Comparison of ENCODE assay signal across 11 mouse cellular contexts in the genomic region with DNA sequence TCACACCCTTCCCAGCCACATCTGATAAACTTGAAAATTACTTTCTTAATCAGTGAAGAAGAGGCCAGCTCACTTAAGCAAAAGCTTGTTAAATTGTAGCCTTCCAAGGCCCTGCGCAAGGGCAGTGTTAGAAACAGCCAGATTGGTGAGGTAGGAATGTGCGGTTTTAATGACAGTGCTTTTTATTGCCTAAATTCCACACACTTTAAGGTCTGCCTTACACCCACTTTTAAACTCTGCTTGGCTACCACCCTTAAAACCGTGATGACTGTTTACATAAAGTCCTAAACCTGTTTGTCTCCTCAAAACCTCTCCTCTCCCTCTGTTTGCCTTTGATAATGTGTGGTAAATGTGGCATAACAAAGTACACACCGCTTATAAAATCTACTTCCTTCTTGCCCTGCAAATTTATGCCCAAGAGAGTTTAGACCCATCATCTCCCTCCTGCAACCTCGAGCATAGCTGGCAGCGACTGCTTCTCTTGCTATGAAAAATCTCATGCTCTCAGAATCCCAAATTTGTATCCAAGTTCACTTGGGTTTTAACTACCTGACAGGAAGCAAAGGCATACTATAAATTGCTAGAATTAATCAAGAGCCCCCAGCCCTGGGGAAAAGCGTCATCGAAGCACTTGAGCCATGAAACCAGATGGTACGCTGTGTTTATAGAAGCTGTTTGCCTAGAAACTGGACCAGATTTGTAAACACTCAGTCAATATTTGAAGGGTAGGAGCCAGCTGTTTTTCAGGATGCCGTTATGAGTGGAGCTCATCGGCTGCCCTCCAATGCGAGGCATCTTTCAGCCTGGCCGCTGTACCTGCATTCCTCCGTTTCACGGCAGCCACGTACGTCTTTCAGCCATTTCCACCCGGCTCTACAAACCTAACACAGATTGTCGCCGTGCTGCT.
A peak's percentile ranks its signal among the peaks of the same experiment; 100 is the strongest.
DNase-seq lines count a peak whose midpoint lies in the region; ATAC-seq lines count a peak whose summit lies in the region.
"Had no signal": no experiment of that assay in that cellular context is flagged by ENCODE, and none has a peak within 500 bp of the region (broad histone marks: within the 10 kb centered on the region; RNA-seq: fewer than 3 reads in every experiment).

No protein-coding gene starts in this region.

- no peaks in the 10 kb centered on the region for H3K36me3 ChIP-seq in hindbrain, embryonic 14.5 days (replicated peaks; ENCODE audit: control insufficient read depth, insufficient read depth)
- no peaks in the 10 kb centered on the region for H3K36me3 ChIP-seq in hindbrain, embryonic 11.5 days (ENCODE audit: control insufficient read depth, insufficient read depth, low read length)
- no peaks in the 10 kb centered on the region for H3K36me3 ChIP-seq in midbrain, embryonic 12.5 days
- H3K36me3 ChIP-seq in midbrain, embryonic 13.5 days = no peaks in the 10 kb centered on the region
- H3K36me3 ChIP-seq in limb, embryonic 10.5 days = no peaks in the 10 kb centered on the region
- no peaks in the 10 kb centered on the region for H3K36me3 ChIP-seq in stomach, embryonic 14.5 days (ENCODE audit: control insufficient read depth, insufficient read depth, low read length)

- peak overlapping the region; percentile 52 for H3K27ac ChIP-seq in hindbrain, embryonic 14.5 days
- H3K27ac ChIP-seq in hindbrain, embryonic 11.5 days (ENCODE audit: low read depth, low read length) = no peak overlapping the region
- H3K27ac ChIP-seq in midbrain, embryonic 12.5 days (replicated peaks) = no peak overlapping the region
- no peak overlapping the region for H3K27ac ChIP-seq in midbrain, embryonic 13.5 days
- H3K27ac ChIP-seq in limb, embryonic 10.5 days = peak overlapping the region; percentile 32
- no peak overlapping the region for H3K27ac ChIP-seq in stomach, embryonic 14.5 days (ENCODE audit: low read length)

- H3K9me3 ChIP-seq in hindbrain, embryonic 14.5 days (ENCODE audit: control insufficient read depth, low read length) = no peaks in the 10 kb centered on the region
- H3K9me3 ChIP-seq in hindbrain, embryonic 11.5 days (ENCODE audit: control insufficient read depth, low read length) = no peaks in the 10 kb centered on the region
- no peaks in the 10 kb centered on the region for H3K9me3 ChIP-seq in midbrain, embryonic 12.5 days
- no peaks in the 10 kb centered on the region for H3K9me3 ChIP-seq in midbrain, embryonic 13.5 days
- H3K9me3 ChIP-seq in limb, embryonic 10.5 days (replicated peaks) = no peaks in the 10 kb centered on the region
- no peaks in the 10 kb centered on the region for H3K9me3 ChIP-seq in stomach, embryonic 14.5 days (ENCODE audit: control insufficient read depth, low read depth, low read length)

- WGBS in hindbrain, embryonic 14.5 days = 59% methylated on average over 20 of the region's 20 CpGs
- WGBS in hindbrain, embryonic 11.5 days = 75% methylated on average over 20 of the region's 20 CpGs
- 78% methylated on average over 20 of the region's 20 CpGs for WGBS in midbrain, embryonic 12.5 days
- 80% methylated on average over 20 of the region's 20 CpGs for WGBS in midbrain, embryonic 13.5 days
- WGBS in limb, embryonic 10.5 days = 53% methylated on average over 20 of the region's 20 CpGs
- WGBS in stomach, embryonic 14.5 days = 28% methylated on average over 20 of the region's 20 CpGs

- H3K4me1 ChIP-seq in hindbrain, embryonic 14.5 days (replicated peaks; ENCODE audit: control insufficient read depth, insufficient read depth, low read length) = no peaks in the 10 kb centered on the region
- H3K4me1 ChIP-seq in hindbrain, embryonic 11.5 days (replicated peaks; ENCODE audit: control insufficient read depth, insufficient read depth, low read length) = no peaks in the 10 kb centered on the region
- H3K4me1 ChIP-seq in midbrain, embryonic 12.5 days = no peaks in the 10 kb centered on the region
- no peaks in the 10 kb centered on the region for H3K4me1 ChIP-seq in midbrain, embryonic 13.5 days (replicated peaks)
- H3K4me1 ChIP-seq in limb, embryonic 10.5 days = peaks cover 13% of the 10 kb centered on the region
- H3K4me1 ChIP-seq in stomach, embryonic 14.5 days (ENCODE audit: control insufficient read depth, insufficient read depth, low read length) = no peaks in the 10 kb centered on the region

- H3K27me3 ChIP-seq in hindbrain, embryonic 14.5 days (ENCODE audit: control insufficient read depth, insufficient read depth, low read length) = no peaks in the 10 kb centered on the region
- no peaks in the 10 kb centered on the region for H3K27me3 ChIP-seq in hindbrain, embryonic 11.5 days (ENCODE audit: control insufficient read depth, insufficient read depth, low read length)
- H3K27me3 ChIP-seq in midbrain, embryonic 12.5 days = no peaks in the 10 kb centered on the region
- no peaks in the 10 kb centered on the region for H3K27me3 ChIP-seq in midbrain, embryonic 13.5 days
- no peaks in the 10 kb centered on the region for H3K27me3 ChIP-seq in limb, embryonic 10.5 days (ENCODE audit: low read depth, poor library complexity, severe bottlenecking)
- H3K27me3 ChIP-seq in stomach, embryonic 14.5 days (ENCODE audit: control insufficient read depth, insufficient read depth, low read length) = no peaks in the 10 kb centered on the region

- H3K9ac ChIP-seq in hindbrain, embryonic 14.5 days = peak overlapping the region; percentile 34; the same call in 1 of the 2 replicates
- no peak overlapping the region for H3K9ac ChIP-seq in hindbrain, embryonic 11.5 days (ENCODE audit: low read depth, low read length)
- no peak overlapping the region for H3K9ac ChIP-seq in midbrain, embryonic 12.5 days (replicated peaks)
- H3K9ac ChIP-seq in midbrain, embryonic 13.5 days (replicated peaks) = no peak overlapping the region
- no peak overlapping the region for H3K9ac ChIP-seq in stomach, embryonic 14.5 days (replicated peaks; ENCODE audit: low read depth, low read length)

- peak; percentile 64; the same call in 1 of the 2 replicates for ATAC-seq in hindbrain, embryonic 14.5 days (ENCODE audit: low FRiP score)
- ATAC-seq in hindbrain, embryonic 11.5 days (ENCODE audit: low FRiP score) = no peak
- 0 out of 2 replicates have a peak, but pooled peaks have one; percentile 19 for ATAC-seq in midbrain, embryonic 12.5 days (ENCODE audit: low FRiP score, low read depth)
- ATAC-seq in midbrain, embryonic 13.5 days = no peak
- no peak for ATAC-seq in stomach, embryonic 14.5 days (ENCODE audit: insufficient number of reproducible peaks, insufficient read depth, low FRiP score, low read depth)

- peak; percentile 32 for DNase-seq in hindbrain, embryonic 14.5 days (ENCODE audit: low spot score)
- no peak for DNase-seq in hindbrain, embryonic 11.5 days (ENCODE audit: low spot score)
- DNase-seq in limb, embryonic 10.5 days (ENCODE audit: low spot score) = no peak
- no peak for DNase-seq in ovary, adult 18-20 months (ENCODE audit: low spot score)
- no peak for DNase-seq in heart, adult 11 months
- DNase-seq: kidney, adult 8-10 months had no signal

- H3K4me3 ChIP-seq in hindbrain, embryonic 14.5 days (replicated peaks; ENCODE audit: low read length) = peak overlapping the region; percentile 20
- H3K4me3 ChIP-seq in hindbrain, embryonic 11.5 days (ENCODE audit: low read depth, low read length) = no peak overlapping the region
- H3K4me3 ChIP-seq in midbrain, embryonic 12.5 days = no peak overlapping the region
- no peak overlapping the region for H3K4me3 ChIP-seq in midbrain, embryonic 13.5 days (replicated peaks)
- peak overlapping the region; percentile 26; the same call in 1 of the 2 replicates for H3K4me3 ChIP-seq in limb, embryonic 10.5 days
- H3K4me3 ChIP-seq in stomach, embryonic 14.5 days (ENCODE audit: low read depth, low read length) = peak overlapping the region; percentile 15
- H3K4me3 ChIP-seq: erythroblast, embryonic 14.5 days had no signal

- peak overlapping the region; percentile 32 for H3K4me2 ChIP-seq in hindbrain, embryonic 14.5 days (replicated peaks)
- no peak overlapping the region for H3K4me2 ChIP-seq in hindbrain, embryonic 11.5 days (replicated peaks; ENCODE audit: low read depth, low read length)
- H3K4me2 ChIP-seq in midbrain, embryonic 12.5 days (replicated peaks) = no peak overlapping the region
- no peak overlapping the region; the same call in 1 of the 2 replicates for H3K4me2 ChIP-seq in midbrain, embryonic 13.5 days (replicated peaks)
- peak overlapping the region; percentile 48 for H3K4me2 ChIP-seq in stomach, embryonic 14.5 days (replicated peaks; ENCODE audit: low read depth, low read length)
- H3K4me2 ChIP-seq: liver, embryonic 11.5 days had no signal

Comparison
In these comparisons a context has a peak if more than half of its experiments do, and no peak if none do; other contexts are left out.
1. ATAC-seq: peak in hindbrain, embryonic 14.5 days (single experiment) and midbrain, embryonic 12.5 days (single experiment); none in hindbrain, embryonic 11.5 days (single experiment), midbrain, embryonic 13.5 days (single experiment) and stomach, embryonic 14.5 days (single experiment).
2. H3K27ac ChIP-seq: peak in hindbrain, embryonic 14.5 days (single experiment) and limb, embryonic 10.5 days (single experiment); none in hindbrain, embryonic 11.5 days (single experiment), midbrain, embryonic 12.5 days (single experiment), midbrain, embryonic 13.5 days (single experiment) and stomach, embryonic 14.5 days (single experiment).
3. H3K4me2 ChIP-seq: peak in hindbrain, embryonic 14.5 days (single experiment) and stomach, embryonic 14.5 days (single experiment); none in hindbrain, embryonic 11.5 days (single experiment), midbrain, embryonic 12.5 days (single experiment) and midbrain, embryonic 13.5 days (single experiment).
4. H3K4me3 ChIP-seq: peak in hindbrain, embryonic 14.5 days (single experiment), limb, embryonic 10.5 days (single experiment) and stomach, embryonic 14.5 days (single experiment); none in hindbrain, embryonic 11.5 days (single experiment), midbrain, embryonic 12.5 days (single experiment) and midbrain, embryonic 13.5 days (single experiment).